Mouse (Mus musculus): ENCODE results near the gene Paqr4.

The Paqr4 gene

DNA sequence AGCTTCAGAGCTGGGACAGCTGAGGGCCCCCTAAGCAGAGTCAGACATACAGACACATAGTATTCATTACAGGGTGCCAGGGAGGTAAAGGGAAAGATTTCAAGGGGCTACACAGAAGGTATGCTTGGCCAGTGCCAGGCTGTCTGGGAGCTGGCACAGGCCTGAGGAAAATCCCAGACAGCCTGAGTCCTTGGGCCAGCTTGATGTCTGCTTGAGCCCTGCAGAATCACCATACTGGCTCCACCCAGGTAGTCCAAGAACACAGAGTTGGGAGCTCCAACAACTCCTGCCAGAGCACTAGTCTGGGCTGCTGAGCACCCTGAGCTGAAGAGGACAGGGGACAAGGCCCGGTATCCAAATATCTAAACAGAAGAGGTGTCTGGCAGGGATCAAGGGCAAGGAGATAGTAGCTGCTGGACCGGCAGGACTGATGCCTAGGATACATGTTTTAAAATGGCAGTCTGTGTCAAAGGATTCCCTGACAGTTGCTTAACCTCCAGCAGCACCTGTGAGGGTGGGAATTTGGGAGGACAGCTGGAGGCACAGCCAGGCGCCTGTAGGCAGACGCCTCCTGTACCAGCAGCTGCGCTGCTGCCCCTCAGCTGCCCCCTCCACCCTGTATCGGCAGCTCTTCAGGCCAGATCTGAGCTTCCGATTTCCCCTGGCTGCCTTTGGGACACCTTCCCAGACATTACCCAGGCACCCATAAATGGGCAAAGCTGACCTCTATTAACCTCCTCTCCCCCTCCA is 18.1 kb downstream of the Paqr4 start, which contains the start of gene 1520401A03Rik:
1520401A03Rik (minus strand) TSS at position 408 of the 750 bp plus-strand sequence.
- DNase-seq = no peak

DNA sequence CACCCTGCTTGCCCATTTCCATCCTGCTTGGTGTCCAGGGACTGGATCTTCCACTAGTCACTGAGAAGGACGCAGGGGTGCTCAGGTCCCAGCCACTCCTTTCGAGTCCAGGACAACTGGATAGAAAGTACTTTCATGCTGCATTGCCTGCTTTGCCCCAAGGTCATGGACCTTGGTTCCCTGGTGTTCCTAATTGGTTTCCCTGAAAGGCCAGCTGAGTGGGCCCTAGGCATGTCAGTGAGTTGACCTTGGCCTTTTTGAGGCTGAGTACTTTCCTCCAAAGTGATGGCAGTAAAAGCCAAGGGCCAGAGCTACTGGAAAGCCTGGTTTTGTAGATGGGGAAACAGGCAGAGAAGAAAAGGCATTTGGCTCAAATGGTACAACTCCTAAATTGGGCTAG is 18.8 kb downstream of the Paqr4 start:
- no peak for DNase-seq

DNA sequence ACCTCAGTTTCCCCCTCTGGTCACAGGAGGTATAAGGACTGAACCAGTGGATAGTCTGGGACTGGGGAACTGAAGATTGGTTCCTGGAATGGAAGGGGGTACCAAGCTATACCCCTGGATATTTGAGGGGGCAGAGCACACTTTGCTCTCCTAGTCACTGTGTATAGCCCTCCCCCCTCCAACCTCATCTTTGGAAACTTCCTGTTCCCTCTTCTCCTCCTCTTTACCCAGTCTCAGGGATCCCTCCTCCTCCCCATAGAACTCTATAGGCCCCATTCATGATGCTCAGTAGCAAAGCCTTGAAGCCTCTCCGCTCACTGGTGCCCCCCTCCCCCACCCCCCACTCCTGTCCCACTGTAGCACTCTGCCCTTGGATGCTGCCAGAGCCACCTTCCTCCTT is 21.2 kb downstream of the Paqr4 start:
- no peak for DNase-seq

DNA sequence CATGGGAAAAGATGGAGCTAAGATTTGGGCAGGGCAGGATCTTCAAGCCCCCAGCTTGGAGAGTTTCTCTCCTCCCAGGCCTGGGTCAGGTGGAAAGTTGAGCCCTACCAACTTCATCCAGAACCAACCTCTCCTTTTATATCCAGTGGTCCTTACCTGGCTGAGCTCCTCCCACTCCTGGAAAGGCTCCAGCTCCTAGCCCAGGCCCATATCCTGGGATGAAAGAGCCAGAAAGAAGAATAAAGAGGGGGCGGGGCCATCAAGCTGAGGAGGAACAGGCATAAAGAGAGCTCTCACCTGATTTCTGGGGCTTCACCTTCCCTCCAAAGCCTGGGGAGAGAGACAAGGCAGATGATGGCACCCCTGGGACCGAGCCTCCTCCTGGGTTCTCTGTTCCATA is 23.7 kb downstream of the Paqr4 start:
- no peak for DNase-seq

DNA sequence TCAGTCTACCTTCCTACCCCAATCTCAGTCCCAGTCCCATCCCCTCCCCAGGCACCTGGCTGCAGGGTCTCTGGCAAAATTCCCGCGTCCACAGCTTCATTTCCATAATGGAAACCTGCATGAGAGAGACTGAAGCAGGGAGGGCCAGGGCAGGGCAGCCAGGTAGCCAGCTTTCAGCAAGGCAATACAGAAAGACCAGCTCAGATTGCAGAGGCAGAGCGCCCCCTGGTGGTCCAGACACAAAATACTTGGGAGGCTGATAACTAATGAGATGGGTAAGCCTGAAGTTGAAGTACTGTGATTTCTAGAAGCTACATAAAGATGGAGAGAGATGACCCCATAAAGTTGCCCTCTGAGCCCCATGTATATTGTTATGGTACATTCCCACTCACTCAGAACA is 34.5 kb downstream of the Paqr4 start:
- DNase-seq = peak; percentile 23

DNA sequence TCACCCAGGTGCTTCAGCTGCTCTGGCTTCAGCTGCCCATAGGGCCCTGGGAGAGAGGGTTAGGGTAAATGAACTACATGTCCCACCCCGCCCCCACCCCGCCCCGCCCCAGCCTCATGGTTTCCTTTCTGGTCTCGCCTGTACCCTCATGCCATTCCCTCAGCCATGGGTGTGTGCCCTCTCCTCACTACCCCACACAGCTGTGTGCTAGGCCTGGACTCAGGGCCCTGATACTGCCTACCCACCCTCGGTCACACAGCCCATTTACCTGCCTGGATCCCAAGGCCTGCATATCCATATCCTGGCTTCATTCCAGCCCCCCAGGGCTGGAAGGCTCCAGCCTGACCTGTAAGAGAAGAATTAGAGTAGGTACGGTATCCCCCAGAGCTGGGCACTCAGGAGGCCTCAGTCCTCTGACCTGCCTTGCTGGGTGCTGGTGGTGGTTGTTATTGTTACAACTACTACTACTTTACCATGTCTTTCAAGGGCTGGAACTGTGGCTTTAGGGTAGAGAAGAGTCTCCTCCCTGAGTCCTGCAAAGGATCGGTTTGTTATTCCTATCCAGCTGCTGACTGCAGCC is 35.1 kb downstream of the Paqr4 start:
- no peak for DNase-seq

DNA sequence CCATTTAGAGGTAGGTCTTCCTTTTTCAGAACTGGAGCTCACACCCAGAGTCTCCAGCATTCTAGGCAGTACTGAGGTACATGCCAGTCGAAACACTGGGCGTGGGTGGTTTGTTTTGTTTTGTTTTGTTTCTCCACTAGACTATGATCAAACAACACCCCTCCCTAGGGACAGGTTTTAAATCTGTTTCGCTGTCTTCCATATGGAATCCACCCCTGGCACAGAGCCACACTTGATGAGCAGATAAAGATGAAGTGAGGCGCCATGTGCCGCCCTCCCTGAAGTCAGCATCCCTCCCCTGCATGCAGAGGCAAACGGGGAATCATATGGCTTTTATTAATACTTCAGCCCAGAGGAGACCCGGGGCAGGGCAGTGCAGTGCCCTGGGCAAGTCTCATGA is 35.9 kb downstream of the Paqr4 start:
- DNase-seq = peak; percentile 45

DNA sequence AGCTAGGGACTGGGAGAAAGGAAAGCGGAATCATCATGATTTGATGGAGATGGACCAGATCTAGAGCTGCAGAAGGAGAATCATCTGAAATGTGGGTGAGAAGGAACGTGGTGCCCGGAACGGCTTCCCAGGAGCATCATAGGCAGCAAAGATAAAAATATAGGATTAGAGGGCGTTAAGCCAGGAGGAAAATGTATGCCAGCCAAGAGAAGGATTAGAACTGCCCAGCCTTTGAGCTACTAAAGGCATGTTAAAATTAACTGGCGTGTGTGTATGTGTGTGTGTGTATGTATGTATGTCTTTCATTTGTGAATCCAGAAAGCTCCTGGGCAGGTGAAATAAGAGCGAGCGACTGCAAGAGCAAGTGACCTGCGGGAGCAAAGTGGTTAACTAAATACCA is 37.4 kb downstream of the Paqr4 start:
- no peak for DNase-seq

DNA sequence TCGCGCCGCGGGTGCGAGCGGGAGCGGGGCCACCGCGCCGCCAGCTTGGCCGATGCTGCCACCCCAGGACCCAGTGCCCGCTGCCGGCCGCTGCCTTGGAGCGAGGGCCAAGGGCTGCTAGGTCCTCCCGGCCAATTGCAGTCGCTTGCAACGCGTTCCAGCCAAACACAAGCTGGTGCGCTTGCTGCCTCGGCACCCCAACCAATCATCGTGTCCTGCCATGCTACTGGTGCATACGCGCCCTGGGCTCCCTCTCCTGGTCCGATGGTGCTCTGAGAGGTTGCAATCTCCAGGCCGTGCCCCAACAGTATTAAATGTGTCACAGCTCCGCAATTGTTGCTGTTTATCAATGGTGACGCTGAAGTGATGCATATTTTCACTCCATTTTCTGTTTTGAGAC is 40.6 kb downstream of the Paqr4 start:
- DNase-seq = peak; percentile 94

DNA sequence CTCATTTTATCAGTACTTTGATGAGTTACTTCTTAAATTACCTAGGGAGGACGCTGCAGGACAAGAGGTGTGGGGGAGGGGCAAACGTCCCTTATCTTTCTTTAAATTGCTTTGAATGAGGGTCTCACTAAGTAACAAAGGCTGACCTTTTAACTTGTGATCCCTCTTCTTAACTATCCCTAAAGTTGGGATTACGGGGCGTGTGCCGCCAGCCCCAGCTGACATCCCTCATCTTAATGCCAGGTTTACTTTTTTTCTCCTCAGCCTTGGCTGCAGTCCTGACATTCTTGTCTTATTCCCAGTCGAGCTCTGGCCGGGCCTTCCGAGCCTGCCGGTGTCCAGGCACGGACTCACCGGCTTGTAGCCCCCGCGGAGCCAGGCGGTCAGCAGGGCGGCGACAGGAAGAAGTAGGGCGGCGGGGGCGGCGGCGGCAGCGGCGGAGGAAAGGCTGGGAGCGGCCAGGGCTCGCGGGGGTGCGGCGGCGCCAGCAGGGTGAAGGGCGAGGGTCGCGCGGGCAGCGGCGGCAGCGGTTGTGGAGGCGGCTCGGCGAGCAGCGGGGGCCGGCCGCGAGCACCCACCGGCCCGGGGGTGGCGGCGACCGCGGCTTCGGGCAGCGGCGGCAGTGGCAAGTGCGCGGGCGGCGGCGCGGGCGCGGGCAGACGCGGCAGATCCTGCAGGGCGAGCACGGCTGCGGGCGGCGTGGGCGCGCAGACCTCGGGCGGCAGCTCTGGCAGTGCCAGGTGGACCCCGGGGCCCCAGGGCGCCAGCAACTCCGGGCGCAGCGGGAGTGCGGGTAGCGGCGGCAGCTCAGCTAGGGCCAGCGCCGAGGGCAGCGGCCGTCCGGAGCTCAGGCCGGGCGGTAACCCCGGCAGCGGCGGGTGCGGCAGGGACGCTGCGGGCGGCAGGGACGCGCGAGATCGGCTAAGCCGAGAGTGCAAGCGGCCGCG is 41.3 kb downstream of the Paqr4 start:
- no peak for DNase-seq

DNA sequence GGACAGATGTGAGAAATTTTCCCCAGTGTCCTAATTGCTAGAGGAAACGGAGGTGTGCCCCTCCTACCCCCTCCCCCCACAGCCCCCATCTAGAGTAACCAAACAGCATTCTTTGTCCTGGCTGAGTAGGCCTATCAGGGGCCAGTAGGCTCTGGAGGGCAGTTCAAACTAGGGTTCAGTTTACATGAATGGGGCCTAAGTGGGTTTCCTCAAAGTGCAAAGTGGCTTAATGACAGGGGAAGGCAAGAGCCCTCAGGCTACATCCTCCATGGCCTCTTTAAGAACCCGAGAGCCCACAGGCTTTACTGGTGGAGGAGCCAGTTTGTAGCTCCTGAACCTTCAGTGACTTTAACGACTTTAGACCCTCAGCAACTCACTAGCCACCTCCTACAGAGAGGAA is 44.9 kb downstream of the Paqr4 start:
- no peak for DNase-seq

DNA sequence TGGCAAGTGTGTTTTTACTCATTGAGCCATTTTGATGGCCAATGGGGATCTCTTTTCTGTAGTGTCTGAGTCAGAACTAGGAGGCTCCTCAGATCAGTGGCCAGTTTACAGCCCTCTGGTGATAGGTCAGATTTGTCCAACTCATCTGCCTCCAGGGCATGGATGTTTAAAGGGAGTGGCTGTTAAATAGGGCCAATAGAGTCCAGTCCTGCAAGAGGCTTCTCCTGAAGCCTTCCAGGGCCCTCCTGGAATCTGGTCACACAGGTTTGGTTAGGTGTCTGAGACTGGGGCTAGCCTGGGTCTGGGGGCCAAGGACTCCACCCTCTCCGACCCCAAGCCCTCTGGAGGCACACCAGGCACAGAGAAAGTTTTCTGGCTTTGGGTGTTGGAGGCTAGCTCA is 46.2 kb downstream of the Paqr4 start:
- DNase-seq = no peak

Data from layer of hippocampus, adult 9-11 months (tissue).